Mouse (Mus musculus) layer of hippocampus, adult 9-10 months (tissue): ENCODE measurements at regions not wholly inside any gene's neighbourhood (a gene's known extent, or its start where the extent isn't known, plus 50 kb on each side); places are given as distances from the start of the nearest gene placed in this dataset.

ENCODE experiments used
- DNase-seq: peaks from one replicate; pipeline ENCODE4 v3.0.0; 2022; ENCODE audit warnings: low spot score

GRCm38 (mm10) chr3:143193263-143193970 is 311.6 kb upstream of the Pkn2 start:
- DNase-seq: no peak

GRCm38 (mm10) chr3:143188931-143189330 is 307.1 kb upstream of the Pkn2 start:
- no peak for DNase-seq

GRCm38 (mm10) chr3:143173971-143174370 is 292.2 kb upstream of the Pkn2 start:
- DNase-seq: peak; percentile 27

- DNase-seq: no peak
Measured at GRCm38 (mm10) chr3:143162444-143162843, 280.6 kb upstream of the Pkn2 start.

GRCm38 (mm10) chr3:143161993-143162392 is 280.2 kb upstream of the Pkn2 start:
- DNase-seq: no peak

GRCm38 (mm10) chr3:143158568-143158967 is 276.8 kb upstream of the Pkn2 start:
- DNase-seq: no peak

- DNase-seq: no peak
Measured at GRCm38 (mm10) chr3:143156733-143157524, 275.1 kb upstream of the Pkn2 start.

GRCm38 (mm10) chr3:143156174-143156573 is 274.4 kb upstream of the Pkn2 start:
- no peak for DNase-seq

- DNase-seq: no peak
Measured at GRCm38 (mm10) chr3:143155556-143155955, 273.8 kb upstream of the Pkn2 start.

- DNase-seq: no peak
Measured at GRCm38 (mm10) chr3:143147471-143147870, 265.7 kb upstream of the Pkn2 start.

- DNase-seq: no peak
Measured at GRCm38 (mm10) chr3:143138952-143139351, 257.1 kb upstream of the Pkn2 start.

GRCm38 (mm10) chr3:143134528-143134927 is 252.7 kb upstream of the Pkn2 start:
- no peak for DNase-seq

- DNase-seq: no peak
Measured at GRCm38 (mm10) chr3:143107733-143108291, 226.0 kb upstream of the Pkn2 start.

- no peak for DNase-seq
Measured at GRCm38 (mm10) chr3:143104734-143105133, 222.9 kb upstream of the Pkn2 start.

- no peak for DNase-seq
Measured at GRCm38 (mm10) chr3:143103333-143103732, 221.5 kb upstream of the Pkn2 start.

- no peak for DNase-seq
Measured at GRCm38 (mm10) chr3:143100810-143101645, 219.2 kb upstream of the Pkn2 start.

GRCm38 (mm10) chr3:143100203-143100602 is 218.4 kb upstream of the Pkn2 start:
- DNase-seq: no peak

- DNase-seq: no peak
Measured at GRCm38 (mm10) chr3:143092206-143092605, 210.4 kb upstream of the Pkn2 start.

- no peak for DNase-seq
Measured at GRCm38 (mm10) chr3:143090886-143091285, 209.1 kb upstream of the Pkn2 start.

- DNase-seq: no peak
Measured at GRCm38 (mm10) chr3:143090316-143090715, 208.5 kb upstream of the Pkn2 start.

- DNase-seq: no peak
Measured at GRCm38 (mm10) chr3:143087786-143088185, 206.0 kb upstream of the Pkn2 start.

GRCm38 (mm10) chr3:143078310-143078709 is 196.5 kb upstream of the Pkn2 start:
- DNase-seq: no peak
